Mouse (Mus musculus) gastrocnemius, postnatal 25 days (tissue): ENCODE data around the gene Efhc2. TPM values are rescaled to one million over a fixed set of nuclear protein-coding genes. Genes with fewer than 3 reads are reported as not detected.

Experiments
- DNase-seq: peaks from one replicate; pipeline ENCODE4 v3.0.0; 2022
- long read RNA-seq, 2 experiments: library from polyadenylated mRNA; stranded (forward); transcript quantifications; one replicate each; pipeline ENCODE4 v2.0.0; 2021
- total RNA-seq, 2 experiments: library from RNA; stranded (reverse); gene quantifications; 1 replicate in 1 of 2; 2 replicates in 1 of 2; pipeline ENCODE4 v1.2.3; 2021

The Efhc2 gene
- total RNA-seq: under 1 TPM in 1 of 2 experiments, not detected in 1; 0.19 TPM
- long read RNA-seq, experiment 1: 0 reads
- long read RNA-seq, experiment 2: 0 reads

DNA sequence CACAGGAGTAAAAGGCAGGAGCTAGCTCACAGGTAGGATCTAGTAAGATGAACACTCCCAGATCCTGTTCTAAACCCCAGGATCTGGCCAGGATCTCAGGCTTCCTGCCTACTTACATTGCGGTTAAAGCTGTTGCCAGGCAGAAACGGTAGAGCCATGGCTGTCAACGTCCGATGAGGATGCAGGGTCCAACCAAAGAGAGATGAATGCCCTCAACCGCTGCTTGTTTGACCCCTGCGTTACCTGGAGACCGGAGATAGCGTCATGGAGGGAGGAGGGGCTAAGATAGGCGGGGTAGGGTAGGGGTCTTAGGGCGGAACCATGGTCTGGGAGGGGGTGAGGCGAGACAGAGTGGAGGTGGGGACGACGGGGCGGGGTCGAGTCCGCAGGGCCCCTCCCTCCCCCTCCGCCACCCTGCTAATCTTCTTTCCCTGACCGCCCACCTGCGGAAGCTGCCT is at the start of gene Efhc2:
Efhc2 (minus strand) TSS at position 243 of the 458 bp plus-strand sequence.
- no peak for DNase-seq

DNA sequence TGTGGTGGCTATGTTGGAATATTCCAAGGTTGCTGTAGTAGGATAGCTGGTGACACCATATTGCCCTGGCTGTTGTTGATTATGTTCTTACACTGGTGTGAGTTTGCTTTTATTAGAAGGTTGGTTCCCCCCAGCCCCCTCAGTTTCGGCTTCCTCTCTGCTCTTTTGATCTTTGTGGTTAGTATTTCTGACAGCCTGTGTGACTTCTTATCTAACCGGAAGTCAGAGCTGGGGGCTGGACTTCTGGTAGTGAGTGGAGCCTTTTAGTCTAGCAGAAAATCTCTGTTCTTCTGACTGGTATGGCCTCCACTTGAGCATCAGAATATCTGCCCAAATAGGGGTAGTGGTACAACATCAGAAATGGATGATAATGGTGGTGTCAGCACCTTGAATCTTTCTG is 45.9 kb upstream of the Efhc2 start:
- no peak for DNase-seq

DNA sequence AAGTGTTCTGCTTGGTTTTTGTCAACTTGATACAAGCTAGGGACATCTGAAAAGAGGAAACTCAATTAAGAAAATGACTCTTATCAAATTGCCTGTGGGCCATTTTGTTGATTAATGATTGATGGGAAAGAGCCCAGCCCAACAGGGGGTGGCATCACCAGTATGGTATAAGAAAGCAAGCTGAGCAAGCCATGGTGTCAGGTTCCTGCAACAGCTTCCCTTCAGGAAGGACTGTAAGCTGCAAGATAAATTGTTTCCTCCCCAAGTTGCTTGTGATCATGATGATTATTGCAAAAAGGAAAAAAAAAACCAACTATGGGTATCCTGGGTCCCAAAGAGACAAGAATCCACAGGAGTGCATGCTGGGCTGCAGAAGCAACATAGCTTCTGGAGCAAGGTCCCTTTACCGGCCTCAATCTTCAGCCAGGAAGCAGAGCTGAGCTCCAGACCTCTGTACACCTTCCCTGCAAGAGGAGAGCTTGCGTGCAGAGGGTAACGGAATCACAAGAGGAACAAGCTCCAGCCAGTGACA is 18.8 kb downstream of the Efhc2 start:
- DNase-seq: no peak

DNA sequence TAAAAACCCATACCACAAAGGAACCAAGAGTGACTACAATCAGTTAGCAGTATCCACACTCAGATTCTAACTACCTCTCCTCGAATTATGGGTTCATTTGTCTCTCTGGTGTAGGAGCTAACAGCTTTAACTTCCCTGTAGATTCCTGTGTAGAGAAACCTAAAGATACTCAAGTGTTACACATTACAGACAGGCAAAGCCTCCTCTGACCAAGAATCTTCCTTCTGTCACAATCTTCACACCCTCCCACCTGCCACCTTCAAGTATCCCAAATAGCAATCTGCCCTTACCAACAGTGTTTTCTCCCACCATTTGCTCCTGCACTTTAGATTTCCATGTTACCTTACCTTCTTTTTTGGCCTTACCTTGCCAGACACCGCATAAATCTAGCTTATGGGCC is 35.3 kb downstream of the Efhc2 start:
- DNase-seq: no peak

DNA sequence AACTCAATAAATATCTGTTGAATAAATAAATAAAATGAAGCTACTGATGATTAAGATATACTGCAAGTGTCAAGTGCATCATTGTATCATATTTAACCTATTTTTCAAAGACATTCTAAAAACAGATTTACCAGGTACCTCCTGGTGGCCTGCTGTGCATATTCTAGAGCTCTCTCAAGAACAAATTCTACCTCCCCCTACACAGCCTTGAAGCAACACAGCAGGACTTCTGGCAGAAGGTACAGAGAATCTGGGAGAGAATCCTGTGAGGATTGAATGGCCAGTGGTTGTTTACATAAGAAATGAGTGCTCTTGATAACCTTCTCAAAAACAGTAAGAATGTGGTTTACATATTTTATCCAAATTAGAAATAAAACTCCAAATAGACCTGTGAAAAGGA is 94.0 kb downstream of the Efhc2 start:
- no peak for DNase-seq

DNA sequence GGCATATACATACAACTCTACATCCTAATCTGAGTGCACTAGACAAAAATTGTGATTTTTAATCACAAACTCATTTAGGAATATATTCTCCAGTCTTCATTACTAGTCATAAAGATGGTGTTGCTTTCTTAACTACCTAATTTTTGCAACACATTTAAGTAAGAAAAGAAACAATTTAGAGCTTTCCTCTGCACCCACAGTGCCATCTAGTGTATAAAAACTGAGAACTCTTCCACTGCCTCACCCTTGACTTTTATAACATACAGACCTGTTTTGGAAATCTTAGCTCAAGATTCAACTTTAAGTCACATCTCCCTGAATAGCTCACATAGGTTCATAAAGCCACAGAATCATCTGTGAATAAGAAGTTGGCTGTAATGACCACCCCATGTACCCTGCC is 101.7 kb downstream of the Efhc2 start:
- DNase-seq: no peak

DNA sequence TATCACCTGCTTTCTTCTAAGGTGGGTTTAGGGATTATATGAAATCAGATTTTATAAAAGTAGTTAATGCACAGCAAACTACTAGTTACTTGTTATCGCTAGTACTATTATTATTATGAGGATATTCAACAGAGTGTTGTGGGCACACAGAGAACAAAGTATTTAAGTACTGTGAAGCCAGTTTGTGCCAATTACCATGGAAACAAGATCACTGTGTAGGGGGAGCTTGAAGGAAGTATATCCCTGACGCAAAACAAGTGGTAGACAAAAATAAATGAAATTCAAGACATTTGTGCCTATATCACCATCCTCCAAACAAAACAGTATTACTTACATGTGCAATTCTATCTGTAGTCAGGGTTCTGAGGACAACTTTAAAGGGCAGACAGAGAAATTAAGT is 105.7 kb downstream of the Efhc2 start:
- DNase-seq: no peak

DNA sequence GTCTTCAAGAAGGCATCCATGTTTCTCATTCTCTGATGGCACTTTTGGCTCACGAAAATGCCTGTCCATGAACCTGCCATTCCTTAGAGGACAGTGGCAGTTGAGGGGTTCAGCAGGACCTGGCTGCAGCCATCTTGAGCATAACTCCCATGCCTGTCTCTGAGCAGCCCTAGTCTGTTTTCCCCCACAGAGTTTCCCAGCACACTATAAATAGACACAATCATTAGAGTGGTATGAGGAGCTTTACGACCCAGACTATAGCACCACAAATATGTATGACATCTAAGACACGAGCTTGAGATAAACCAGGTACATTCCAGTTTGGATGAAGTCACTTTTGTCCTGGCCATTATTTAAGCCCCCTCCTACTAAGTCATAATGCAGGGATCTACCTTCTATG is 143.4 kb downstream of the Efhc2 start:
- no peak for DNase-seq

DNA sequence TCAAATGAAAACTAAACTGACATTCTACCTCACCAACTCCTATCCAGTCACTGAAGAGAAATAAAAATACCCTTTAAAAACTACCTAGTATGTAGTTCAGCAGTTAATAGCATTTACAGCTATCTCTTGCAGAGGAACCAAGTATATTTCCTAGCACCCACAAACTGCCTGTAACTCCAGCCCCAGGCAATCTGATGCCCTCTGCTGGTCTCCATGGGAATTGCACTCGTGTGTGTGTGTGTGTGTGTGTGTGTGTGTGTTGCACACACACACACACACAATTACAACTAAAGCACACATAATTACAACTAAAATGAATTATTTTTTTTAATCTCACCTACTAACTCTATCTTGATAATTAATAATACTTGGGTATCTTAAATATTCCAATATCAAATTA is 153.5 kb downstream of the Efhc2 start:
- no peak for DNase-seq
